Mouse (Mus musculus) hindbrain, embryonic 16.5 days (tissue): ENCODE data around the gene Fbxo3. TPM values are rescaled to one million over a fixed set of nuclear protein-coding genes. Genes with fewer than 3 reads are reported as not detected.

ENCODE experiments used
- polyA plus RNA-seq: library from polyadenylated mRNA; unstranded; fragments of >200 nt; fragmentation: Nextera tagmentation; extraction: Ambion mirVana; gene quantifications from 2 replicates; pipeline ENCODE4 v1.2.1, GENCODE M21; 2015

Gene Fbxo3
- polyA plus RNA-seq, 1 experiment from 2014 or later = 77.8 TPM

Other genes starting within 250 kb of the Fbxo3 start
- 263 and 333 TPM in 2 replicates for gene Caprin1, start 230.1 kb upstream of the Fbxo3 start, polyA plus RNA-seq
- 30.9 TPM in 2 replicates for gene Lmo2, start 69.7 kb upstream of the Fbxo3 start, polyA plus RNA-seq
- 2.3 and 2.8 TPM in 2 replicates for gene 4931422A03Rik, start 640 bp downstream of the Fbxo3 start, polyA plus RNA-seq
- not detected in 2 replicates for gene Gm10912, start 38.1 kb downstream of the Fbxo3 start, polyA plus RNA-seq
- gene Gm10799, start 40.8 kb downstream of the Fbxo3 start, polyA plus RNA-seq = not detected in 2 replicates
- gene Cd59b, start 42.1 kb downstream of the Fbxo3 start, polyA plus RNA-seq = 2.6 and 3.0 TPM in 2 replicates
- gene Cd59a, start 68.1 kb downstream of the Fbxo3 start, polyA plus RNA-seq = 15.3 and 18.4 TPM in 2 replicates
- not detected in 2 replicates for gene A930018P22Rik, start 95.0 kb downstream of the Fbxo3 start, polyA plus RNA-seq